Mouse (Mus musculus): Measurements from ENCODE around the gene Senp7. TPM values are rescaled to one million over a fixed set of nuclear protein-coding genes. Genes with fewer than 3 reads are reported as not detected.

Gene Senp7
- total RNA-seq, 1 experiment, result 6.2 TPM

- no peaks in the 10 kb centered on the region for H3K36me3 ChIP-seq (ENCODE audit: control insufficient read depth, insufficient read depth, low read length, poor library complexity, severe bottlenecking)
- in situ Hi-C loops (cut with MboI; ENCODE audit: low sequenced_read_pairs in 2 of 2, unreplicated experiment in 2 of 2), result no loop called here
- no peaks in the 10 kb centered on the region for H3K9me3 ChIP-seq (ENCODE audit: control insufficient read depth, insufficient read depth, low read depth, low read length)
- no peak overlapping the region for H3K9ac ChIP-seq (ENCODE audit: insufficient read depth, low read depth, low read length, poor library complexity, severe bottlenecking)
- DNase-seq (ENCODE audit: low read depth, low spot score), result no peak
- H3K4me1 ChIP-seq (ENCODE audit: control insufficient read depth in 2 of 2, insufficient read depth in 2 of 2, low read length in 2 of 2, poor library complexity in 1 of 2), result peaks cover 0 to 3% of the 10 kb centered on the region in 2 experiments; a peak in 1 of 4 replicates
- no peak overlapping the region for H3K4me3 ChIP-seq (ENCODE audit: insufficient read depth in 1 of 2, low read depth in 1 of 2, low read length in 2 of 2, poor library complexity in 1 of 2, severe bottlenecking in 1 of 2)
- no peak for TF ChIP-seq ZNF384 (IDR thresholded peaks at IDR 0.05; ENCODE audit: low read depth, low read length)
- no peak overlapping the region for H3K27ac ChIP-seq (ENCODE audit: insufficient read depth, low read depth, low read length, poor library complexity, severe bottlenecking)
Observed at GRCm38 (mm10) chr16:56061995-56062594, 14.0 kb downstream of the Senp7 start.

- no peaks in the 10 kb centered on the region for H3K9me3 ChIP-seq (ENCODE audit: control insufficient read depth, insufficient read depth, low read depth, low read length)
- no peak overlapping the region for H3K27ac ChIP-seq (ENCODE audit: insufficient read depth, low read depth, low read length, poor library complexity, severe bottlenecking)
- H3K36me3 ChIP-seq (ENCODE audit: control insufficient read depth, insufficient read depth, low read length, poor library complexity, severe bottlenecking), result no peaks in the 10 kb centered on the region
- H3K9ac ChIP-seq (ENCODE audit: insufficient read depth, low read depth, low read length, poor library complexity, severe bottlenecking), result no peak overlapping the region
- TF ChIP-seq HCFC1 (IDR thresholded peaks at IDR 0.05; ENCODE audit: borderline replicate concordance, insufficient read depth, low read length) (no peak), ZC3H11A (IDR thresholded peaks at IDR 0.05; ENCODE audit: borderline replicate concordance, low read depth, low read length) (no peak), ZNF384 (IDR thresholded peaks at IDR 0.05; ENCODE audit: low read depth, low read length) (no peak), CHD2 (IDR thresholded peaks at IDR 0.05; ENCODE audit: low read depth, low read length) (no peak), MAFK (IDR thresholded peaks at IDR 0.05; ENCODE audit: insufficient read depth, low read depth, low read length) (no peak)
- no peak overlapping the region for H3K4me3 ChIP-seq (ENCODE audit: insufficient read depth in 1 of 2, low read depth in 1 of 2, low read length in 2 of 2, poor library complexity in 1 of 2, severe bottlenecking in 1 of 2)
- in situ Hi-C loops (cut with MboI; ENCODE audit: low sequenced_read_pairs in 2 of 2, unreplicated experiment in 2 of 2), result no loop called here
- DNase-seq (ENCODE audit: low read depth, low spot score), result no peak
- peaks cover 0 to 3% of the 10 kb centered on the region in 2 experiments; a peak in 1 of 4 replicates for H3K4me1 ChIP-seq (ENCODE audit: control insufficient read depth in 2 of 2, insufficient read depth in 2 of 2, low read length in 2 of 2, poor library complexity in 1 of 2)
Observed at GRCm38 (mm10) chr16:56062981-56063380, 14.8 kb downstream of the Senp7 start.

GRCm38 (mm10) chr16:56064334-56064990 lies 16.3 kb downstream of the Senp7 start:
- no peak overlapping the region for H3K9ac ChIP-seq (ENCODE audit: insufficient read depth, low read depth, low read length, poor library complexity, severe bottlenecking)
- in situ Hi-C loops (cut with MboI; ENCODE audit: low sequenced_read_pairs in 2 of 2, unreplicated experiment in 2 of 2), result no loop called here
- no peaks in the 10 kb centered on the region for H3K9me3 ChIP-seq (ENCODE audit: control insufficient read depth, insufficient read depth, low read depth, low read length)
- peak overlapping the region in 1 of 2 experiments; percentile 41; a peak in 2 of 4 replicates for H3K4me3 ChIP-seq (ENCODE audit: insufficient read depth in 1 of 2, low read depth in 1 of 2, low read length in 2 of 2, poor library complexity in 1 of 2, severe bottlenecking in 1 of 2)
- TF ChIP-seq CHD2 (IDR thresholded peaks at IDR 0.05; ENCODE audit: low read depth, low read length) (no peak), ZC3H11A (IDR thresholded peaks at IDR 0.05; ENCODE audit: borderline replicate concordance, low read depth, low read length) (peak; percentile 33; the same call in 1 of the 2 replicates), MAFK (IDR thresholded peaks at IDR 0.05; ENCODE audit: insufficient read depth, low read depth, low read length) (no peak)
- no peaks in the 10 kb centered on the region for H3K36me3 ChIP-seq (ENCODE audit: control insufficient read depth, insufficient read depth, low read length, poor library complexity, severe bottlenecking)
- peaks cover 0 to 1% of the 10 kb centered on the region in 2 experiments; a peak in 1 of 4 replicates for H3K4me1 ChIP-seq (ENCODE audit: control insufficient read depth in 2 of 2, insufficient read depth in 2 of 2, low read length in 2 of 2, poor library complexity in 1 of 2)
- DNase-seq (ENCODE audit: low read depth, low spot score), result peak; percentile 48
- no peak overlapping the region; the same call in 1 of the 2 replicates for H3K27ac ChIP-seq (ENCODE audit: insufficient read depth, low read depth, low read length, poor library complexity, severe bottlenecking)

GRCm38 (mm10) chr16:56066113-56066512 lies 18.0 kb downstream of the Senp7 start:
- H3K9ac ChIP-seq (ENCODE audit: insufficient read depth, low read depth, low read length, poor library complexity, severe bottlenecking), result peak overlapping the region; percentile 12; the same call in 1 of the 2 replicates

More at GRCm38 (mm10) chr16:56066113-56066512, 18.0 kb downstream of the Senp7 start:
- TF ChIP-seq CHD2 (IDR thresholded peaks at IDR 0.05; ENCODE audit: low read depth, low read length), result no peak
- no peak for TF ChIP-seq MAFK (IDR thresholded peaks at IDR 0.05; ENCODE audit: insufficient read depth, low read depth, low read length)
- no peak for TF ChIP-seq ZC3H11A (IDR thresholded peaks at IDR 0.05; ENCODE audit: borderline replicate concordance, low read depth, low read length)
- TF ChIP-seq HCFC1 (IDR thresholded peaks at IDR 0.05; ENCODE audit: borderline replicate concordance, insufficient read depth, low read length), result no peak
- TF ChIP-seq ZNF384 (IDR thresholded peaks at IDR 0.05; ENCODE audit: low read depth, low read length), result no peak
- Histone ChIP-seq H3K4me1 (ENCODE audit: control insufficient read depth in 2 of 2, insufficient read depth in 2 of 2, low read length in 2 of 2, poor library complexity in 1 of 2) (peaks cover 0 to 3% of the 10 kb centered on the region in 2 experiments; a peak in 2 of 4 replicates), H3K9me3 (ENCODE audit: control insufficient read depth, insufficient read depth, low read depth, low read length) (no peaks in the 10 kb centered on the region), H3K36me3 (ENCODE audit: control insufficient read depth, insufficient read depth, low read length, poor library complexity, severe bottlenecking) (no peaks in the 10 kb centered on the region), H3K4me3 (ENCODE audit: insufficient read depth in 1 of 2, low read depth in 1 of 2, low read length in 2 of 2, poor library complexity in 1 of 2, severe bottlenecking in 1 of 2) (no peak overlapping the region), H3K27ac (ENCODE audit: insufficient read depth, low read depth, low read length, poor library complexity, severe bottlenecking) (peak overlapping the region; percentile 2; the same call in 1 of the 2 replicates)
- DNase-seq (ENCODE audit: low read depth, low spot score), result no peak
- in situ Hi-C loops (cut with MboI; ENCODE audit: low sequenced_read_pairs in 2 of 2, unreplicated experiment in 2 of 2), result no loop called here
